Mouse (Mus musculus) kidney, adult 2 months (tissue): Measurements from ENCODE around the gene Nsun6. TPM values are rescaled to one million over a fixed set of nuclear protein-coding genes. Genes with fewer than 3 reads are reported as not detected.

Experiments used
- DNase-seq: peaks from one replicate; pipeline ENCODE4 v3.0.0; 2021
- H3K27ac ChIP-seq: fragments of 200-500 bp; 2 replicates; pipeline ENCODE4 v1.5.1; 2012; ENCODE audit warnings: low read depth, low read length, control low read depth, inconsistent platforms; ENCODE audit not compliant: insufficient read depth
- H3K27me3 ChIP-seq: fragments of 200-500 bp; replicated peaks from 2 replicates; pipeline ENCODE4 v1.6.1; 2012; ENCODE audit warnings: mild to moderate bottlenecking, moderate library complexity, low read length, inconsistent platforms; ENCODE audit not compliant: control insufficient read depth, insufficient read depth
- H3K36me3 ChIP-seq: fragments of 200-500 bp; 2 replicates; pipeline ENCODE4 v1.6.1; 2012; ENCODE audit warnings: mild to moderate bottlenecking, moderate library complexity, low read length, inconsistent platforms; ENCODE audit not compliant: control insufficient read depth, insufficient read depth
- H3K4me1 ChIP-seq: fragments of 200-500 bp; 2 replicates; pipeline ENCODE4 v1.6.1; 2011; ENCODE audit warnings: low read length; ENCODE audit not compliant: control insufficient read depth, insufficient read depth
- H3K4me3 ChIP-seq: fragments of 200-500 bp; 2 replicates; pipeline ENCODE4 v1.5.1; 2011; ENCODE audit warnings: mild to moderate bottlenecking, low read depth, low read length, control low read depth; ENCODE audit not compliant: insufficient read depth
- CTCF ChIP-seq: fragments of 200-500 bp; conservative IDR thresholded peaks from 2 replicates; pipeline ENCODE4 v1.5.1; 2011; ENCODE audit warnings: low read depth, mild to moderate bottlenecking, control low read depth, low read length, moderate library complexity, mixed read lengths; ENCODE audit not compliant: insufficient read depth, insufficient read length
- POLR2A ChIP-seq: fragments of 200-500 bp; IDR thresholded peaks from one replicate; pipeline ENCODE4 v1.6.1; 2011; ENCODE audit warnings: low read depth, low read length, control low read depth
- WGBS: fragments of 180-500 bp; shearing (Covaris S2); methylation state at CpG from one replicate; pipeline ENCODE4 v1.1.7; 2018; 5-methylcytosine and 5-hydroxymethylcytosine counted together
- polyA plus RNA-seq: library from polyadenylated mRNA; depleted of rRNA; stranded (reverse); fragments of >200 nt; gene quantifications from 2 replicates; pipeline ENCODE4 v1.2.3, GENCODE M21; 2012

Nsun6 gene
- polyA plus RNA-seq, 1 experiment = 3.8 TPM

DNA sequence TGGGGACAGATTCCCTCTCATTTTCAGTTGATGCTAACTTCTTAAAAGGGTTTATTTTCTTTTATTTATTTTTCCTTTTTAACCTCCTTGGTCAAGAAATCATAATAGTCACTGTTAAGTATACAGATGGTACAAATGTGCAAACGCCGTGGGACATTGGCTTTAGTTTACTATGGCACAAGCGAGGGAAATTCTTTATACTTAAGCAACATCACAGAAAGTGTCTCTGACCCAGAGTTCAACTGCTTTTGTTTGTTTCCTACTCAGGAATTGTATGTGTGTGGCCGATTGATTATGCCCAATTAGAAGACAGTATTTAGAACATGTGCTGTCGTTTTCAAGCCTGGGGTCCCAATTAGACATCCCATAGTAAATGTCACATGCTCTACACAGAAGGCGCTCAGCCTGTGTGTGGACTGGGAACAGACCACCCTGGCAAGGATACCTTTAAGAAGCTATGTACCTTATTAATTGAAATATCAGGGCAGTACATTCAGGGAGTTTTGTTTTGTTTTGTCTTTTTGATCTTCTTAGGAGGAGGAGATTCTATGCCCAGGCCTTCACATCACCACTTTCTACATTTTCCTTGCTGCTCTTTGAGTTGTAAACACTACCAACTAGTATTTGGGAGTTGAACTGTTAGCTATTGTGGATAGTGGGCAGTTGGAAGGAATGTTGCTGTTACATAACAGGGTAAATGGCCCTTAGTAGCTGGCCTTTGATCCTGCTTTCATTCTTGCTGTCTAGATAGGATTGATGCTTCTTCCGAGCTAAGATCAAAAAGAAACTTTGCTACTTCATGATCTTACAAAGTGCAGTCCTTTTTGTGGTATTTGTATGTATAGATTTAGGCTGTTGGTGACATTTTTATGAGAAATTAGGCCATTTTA, 9.8 kb upstream of the Nsun6 start:
- peak; percentile 73 for DNase-seq
- H3K4me3 ChIP-seq = no peak overlapping the region
- peaks cover 11% of the 10 kb centered on the region for H3K4me1 ChIP-seq
- no peaks in the 10 kb centered on the region; the same call in 1 of the 2 replicates for H3K36me3 ChIP-seq
- H3K27me3 ChIP-seq = no peaks in the 10 kb centered on the region
- 70% methylated on average over 7 of the region's 7 CpGs for WGBS
- no peak for TF ChIP-seq CTCF
- TF ChIP-seq POLR2A = no peak
- H3K27ac ChIP-seq = peak overlapping the region; percentile 50

DNA sequence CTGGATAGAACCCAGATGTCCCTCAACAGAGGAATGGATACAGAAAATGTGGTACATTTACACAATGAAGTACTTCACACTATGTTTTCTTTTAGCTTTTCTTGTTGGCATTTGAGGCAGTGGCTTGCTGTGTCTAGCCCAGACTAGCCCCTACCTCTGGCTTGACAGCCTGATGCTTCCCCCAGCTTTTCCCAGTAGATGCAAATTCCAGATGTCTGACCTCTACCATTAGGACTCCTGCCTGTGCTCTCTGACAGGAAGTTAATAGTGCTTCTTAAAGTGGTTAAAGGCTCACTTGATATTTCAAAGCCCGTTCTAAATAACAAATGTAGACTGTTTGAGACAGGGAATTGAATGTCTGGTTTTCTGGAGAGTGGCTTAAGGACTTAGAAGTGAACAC, 8.9 kb upstream of the Nsun6 start:
- WGBS = 20% methylated on average over 1 of the region's 1 CpGs
- no peak for DNase-seq
- H3K27ac ChIP-seq = no peak overlapping the region
- H3K36me3 ChIP-seq = no peaks in the 10 kb centered on the region
- H3K27me3 ChIP-seq = no peaks in the 10 kb centered on the region
- no peak for TF ChIP-seq CTCF
- no peak for TF ChIP-seq POLR2A
- H3K4me1 ChIP-seq = peaks cover 11% of the 10 kb centered on the region
- H3K4me3 ChIP-seq = no peak overlapping the region

DNA sequence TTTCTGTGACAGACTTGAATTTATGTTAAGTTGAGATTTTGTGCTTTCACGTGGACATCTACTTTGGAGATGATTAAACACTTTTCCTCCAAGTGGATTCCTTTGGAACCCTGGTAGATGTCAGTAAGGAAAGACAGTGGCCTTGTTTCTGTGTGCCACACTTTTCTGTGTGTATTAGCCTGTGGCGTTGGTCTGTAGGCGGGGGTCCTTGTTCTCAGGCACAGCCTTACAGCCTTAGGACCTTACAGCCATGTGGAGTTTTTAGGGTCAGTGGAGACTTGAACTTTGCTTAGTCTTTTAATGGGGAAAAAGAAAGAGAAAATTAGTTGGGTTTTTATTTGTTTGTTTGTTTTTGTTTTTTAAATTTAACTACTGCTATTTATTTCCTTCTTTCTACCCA, 6.0 kb upstream of the Nsun6 start:
- H3K4me1 ChIP-seq = peaks cover 14% of the 10 kb centered on the region
- WGBS = 73% methylated on average over 3 of the region's 3 CpGs
- no peak overlapping the region for H3K27ac ChIP-seq
- no peak for TF ChIP-seq CTCF
- no peak for TF ChIP-seq POLR2A
- H3K36me3 ChIP-seq = no peaks in the 10 kb centered on the region
- no peaks in the 10 kb centered on the region for H3K27me3 ChIP-seq
- no peak overlapping the region for H3K4me3 ChIP-seq
- no peak for DNase-seq

DNA sequence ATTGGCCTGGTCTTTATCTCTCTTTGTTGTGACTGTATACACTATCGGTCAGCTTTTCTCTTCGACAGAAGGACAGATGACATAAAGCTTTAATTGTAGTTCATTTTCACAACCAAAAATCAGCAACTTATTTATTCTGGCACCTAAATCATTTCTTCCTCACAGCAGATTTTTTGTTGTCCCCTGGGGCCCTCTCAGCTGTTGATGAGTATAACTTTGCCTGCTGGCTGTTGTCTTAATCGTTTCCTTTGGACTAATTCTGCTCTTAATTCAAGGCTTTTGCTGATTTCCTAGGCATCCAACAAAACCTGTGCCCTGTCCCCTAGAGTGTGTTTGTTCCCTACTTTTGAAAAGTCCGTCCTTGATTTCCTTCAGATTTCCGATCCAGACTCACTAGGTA, 3.4 kb upstream of the Nsun6 start:
- no peak for TF ChIP-seq CTCF
- TF ChIP-seq POLR2A = no peak
- WGBS = 71% methylated on average over 5 of the region's 5 CpGs
- H3K27ac ChIP-seq = no peak overlapping the region

DNA sequence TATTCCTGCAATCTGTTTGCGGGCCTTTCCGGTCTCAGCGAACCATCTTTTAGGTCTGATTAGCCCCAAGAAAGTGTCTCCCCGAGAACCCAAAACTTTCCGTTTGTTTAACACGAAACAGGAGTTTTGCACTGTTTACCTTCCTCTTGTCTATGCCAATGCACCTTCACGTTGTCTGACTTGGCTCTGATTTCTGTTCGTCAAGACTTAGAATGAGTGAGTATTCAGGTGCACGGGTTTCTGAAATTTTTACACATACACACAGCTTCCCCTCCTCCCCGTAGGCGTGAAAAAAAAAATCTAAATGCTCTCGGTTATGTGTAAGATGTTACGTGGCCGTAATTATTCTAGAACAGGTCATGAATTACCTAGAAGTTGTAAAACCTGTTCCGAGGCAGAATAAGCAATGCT, 877 bp upstream of the Nsun6 start:
- WGBS = under 1% methylated on average over 15 of the region's 15 CpGs
- peak; percentile 35 for DNase-seq
- peak overlapping the region; percentile 67 for H3K4me3 ChIP-seq
- peak overlapping the region; percentile 25 for H3K27ac ChIP-seq
- H3K36me3 ChIP-seq = no peaks in the 10 kb centered on the region
- H3K27me3 ChIP-seq = no peaks in the 10 kb centered on the region
- H3K4me1 ChIP-seq = peaks cover 7% of the 10 kb centered on the region; the same call in 1 of the 2 replicates
- TF ChIP-seq CTCF (no peak), POLR2A (no peak)

More for the DNA sequence above, 3.4 kb upstream of the Nsun6 start:
- no peak overlapping the region for H3K4me3 ChIP-seq
- H3K27me3 ChIP-seq = no peaks in the 10 kb centered on the region
- peaks cover 7% of the 10 kb centered on the region; the same call in 1 of the 2 replicates for H3K4me1 ChIP-seq
- DNase-seq = peak; percentile 19
- no peaks in the 10 kb centered on the region for H3K36me3 ChIP-seq

DNA sequence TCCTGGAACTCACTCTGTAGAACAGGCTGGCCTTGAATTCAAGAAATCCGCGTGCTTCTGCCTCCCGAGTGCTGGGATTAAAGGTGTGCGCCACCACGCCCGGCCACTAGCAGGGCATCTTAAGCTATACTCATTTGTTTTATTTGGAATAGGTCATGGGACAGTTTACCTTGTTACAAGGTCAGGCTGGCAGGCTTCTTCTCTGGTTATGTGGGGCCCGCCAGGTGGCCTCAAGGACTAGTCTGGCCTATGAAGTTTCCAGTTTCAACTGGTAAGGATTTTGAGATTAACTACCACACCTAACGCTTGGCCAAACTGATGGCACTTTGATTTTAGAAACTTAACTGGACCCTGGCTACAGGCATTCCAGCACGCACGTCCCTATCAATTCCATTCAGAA, 373 bp downstream of the Nsun6 start:
- no peak for TF ChIP-seq CTCF
- no peak for TF ChIP-seq POLR2A
- Histone ChIP-seq H3K4me3 (peak overlapping the region; percentile 93), H3K36me3 (no peaks in the 10 kb centered on the region), H3K27ac (peak overlapping the region; percentile 99), H3K4me1 (peaks cover 7% of the 10 kb centered on the region; the same call in 1 of the 2 replicates), H3K27me3 (no peaks in the 10 kb centered on the region)
- DNase-seq = no peak
- WGBS = 12% methylated on average over 10 of the region's 10 CpGs

DNA sequence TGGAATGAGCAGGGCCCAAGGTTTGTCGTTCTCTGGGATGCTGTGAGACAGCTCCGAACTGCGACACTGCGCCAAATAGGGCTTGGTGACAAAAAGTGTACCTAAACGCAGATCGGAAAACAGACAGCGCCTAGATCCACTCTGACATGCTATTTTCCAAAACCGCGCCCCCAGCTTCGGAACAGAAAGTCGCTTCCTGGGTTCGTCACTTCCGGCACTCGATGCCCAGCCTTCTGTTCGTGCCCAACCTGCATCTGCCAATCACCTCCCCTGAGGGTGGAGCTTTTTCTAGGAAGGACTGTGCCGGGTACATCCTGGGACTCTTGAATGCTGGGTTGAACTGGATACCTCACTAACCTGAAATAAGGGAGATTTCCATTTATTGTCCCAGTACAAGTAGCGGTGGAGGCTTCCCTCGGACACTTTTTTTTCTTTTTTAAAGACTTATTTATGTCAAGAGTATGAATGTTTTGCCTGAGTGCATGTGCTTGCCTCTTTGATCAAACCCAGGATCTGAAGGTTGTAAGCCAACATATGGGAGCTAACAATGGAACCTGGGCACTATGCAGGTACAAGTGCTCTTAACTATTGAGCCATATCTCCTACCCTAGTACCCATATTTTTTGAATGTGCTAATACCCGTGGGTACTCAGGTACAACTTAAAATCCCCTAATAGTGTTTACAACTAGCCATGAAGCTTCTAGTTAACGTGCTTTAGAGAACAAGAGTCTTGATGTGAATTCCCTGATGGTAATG, 5.6 kb downstream of the Nsun6 start, which contains the start of gene Arl5b:
Gene Arl5b, plus strand, starts transcription at position 279 of the 757 bp plus-strand sequence.
- H3K4me1 ChIP-seq = peaks cover under 1% of the 10 kb centered on the region; the same call in 1 of the 2 replicates
- H3K36me3 ChIP-seq = no peaks in the 10 kb centered on the region
- TF ChIP-seq CTCF (no peak), POLR2A (peak; percentile 23)
- peak within 1 kb of the TSS; percentile 99 for H3K4me3 ChIP-seq
- 6% methylated on average over 20 of the region's 20 CpGs for WGBS
- H3K27ac ChIP-seq = peak within 1 kb of the TSS; percentile 11; the same call in 1 of the 2 replicates
- DNase-seq = peak; percentile 97
- H3K27me3 ChIP-seq = no peaks in the 10 kb centered on the region
